Mouse (Mus musculus): ENCODE measurements around the gene Tinf2. TPM values are rescaled to one million over a fixed set of nuclear protein-coding genes. Genes with fewer than 3 reads are reported as not detected.

Gene Tinf2
- total RNA-seq (2021): 10 to 100 TPM; 14.8 to 19.7 TPM
- long read RNA-seq, experiment 1, partial matches to known transcripts: 2 of 14 reads
- long read RNA-seq, experiment 1, other reads (novel, unspliced or antisense): 9 of 14 reads
- long read RNA-seq, experiment 2, transcript Tinf2-201 (9 exons, 2,956 nt): major isoform, 9 of 14 reads
- long read RNA-seq, experiment 2, partial matches to known transcripts: 3 of 14 reads
- long read RNA-seq, experiment 2, other reads (novel, unspliced or antisense): 2 of 14 reads

DNA sequence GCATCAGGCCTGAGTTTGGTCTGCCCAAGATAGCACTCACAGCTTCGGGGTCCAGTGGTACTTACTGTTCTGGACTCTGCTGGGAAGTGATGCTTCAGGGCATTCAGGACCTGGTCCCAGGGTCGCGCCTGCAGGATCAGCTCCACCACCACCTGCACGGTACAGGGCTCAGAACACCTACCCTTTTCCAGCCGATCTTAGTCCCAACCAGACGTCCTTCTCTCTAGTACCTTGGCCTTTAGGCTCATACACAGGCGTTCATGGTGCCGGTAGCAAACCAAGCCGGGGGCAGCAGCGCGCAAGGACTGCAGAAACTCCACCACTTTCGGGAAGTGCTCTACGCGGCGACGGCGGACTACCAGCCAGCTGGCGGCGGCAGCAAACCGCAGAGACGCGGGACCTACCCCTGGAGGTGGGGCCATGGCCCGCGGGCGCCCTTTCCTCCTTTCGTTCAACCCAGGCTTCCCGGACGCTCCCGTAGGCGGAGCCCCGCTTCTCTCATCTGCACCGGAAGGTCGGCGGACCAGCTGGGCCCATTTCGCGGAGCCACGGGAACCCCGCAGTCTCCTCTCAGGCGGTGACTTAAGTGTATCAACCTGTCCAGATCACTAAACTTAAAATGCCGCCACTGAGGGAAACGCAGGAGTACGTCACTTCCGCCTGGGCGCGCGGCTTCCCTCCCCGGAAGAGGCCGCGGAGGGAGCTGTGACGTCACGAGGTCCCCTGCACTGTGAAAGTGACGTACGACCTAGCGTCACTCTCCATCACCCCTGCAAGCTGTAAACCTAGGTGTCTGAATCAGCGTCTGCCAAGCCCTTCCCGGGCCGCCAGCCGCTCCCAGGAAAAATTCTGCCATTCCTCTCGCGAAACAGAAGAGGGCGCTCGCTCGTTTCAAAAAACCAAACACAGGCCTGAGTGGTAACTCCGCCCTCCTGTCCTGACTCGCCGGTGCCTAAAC, at the start of gene Tinf2:
TSS of gene Tinf2 (minus strand) at position 661 of the 958 bp plus-strand sequence.
- DNase-seq (ENCODE audit: low spot score in 2 of 2): peak; percentile 97 to 98

DNA sequence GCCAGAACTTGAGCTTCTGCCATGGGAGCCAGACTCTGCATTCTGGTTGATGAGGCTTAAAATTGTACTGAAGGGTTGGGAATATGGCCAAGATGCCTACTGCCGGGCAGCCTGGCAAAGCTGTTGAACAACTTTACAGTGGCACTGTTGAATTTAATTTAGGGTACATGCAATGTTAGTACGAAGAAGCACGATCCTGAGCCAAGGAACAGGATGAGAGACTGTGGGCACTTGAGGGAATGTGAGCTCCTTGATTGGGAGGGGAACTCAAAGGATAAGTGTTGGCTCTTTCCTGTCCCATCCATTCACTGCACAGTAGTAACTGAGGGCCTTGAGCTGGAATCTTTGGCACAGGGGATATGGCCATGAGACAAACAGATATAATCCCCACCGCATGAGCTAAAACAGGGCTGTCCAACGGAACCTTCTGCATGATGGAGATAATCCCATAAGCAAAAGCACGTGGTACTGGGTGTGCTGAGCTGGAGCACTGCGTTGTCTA, 49.0 kb upstream of the Tinf2 start:
- DNase-seq (ENCODE audit: low spot score in 2 of 2): no peak

DNA sequence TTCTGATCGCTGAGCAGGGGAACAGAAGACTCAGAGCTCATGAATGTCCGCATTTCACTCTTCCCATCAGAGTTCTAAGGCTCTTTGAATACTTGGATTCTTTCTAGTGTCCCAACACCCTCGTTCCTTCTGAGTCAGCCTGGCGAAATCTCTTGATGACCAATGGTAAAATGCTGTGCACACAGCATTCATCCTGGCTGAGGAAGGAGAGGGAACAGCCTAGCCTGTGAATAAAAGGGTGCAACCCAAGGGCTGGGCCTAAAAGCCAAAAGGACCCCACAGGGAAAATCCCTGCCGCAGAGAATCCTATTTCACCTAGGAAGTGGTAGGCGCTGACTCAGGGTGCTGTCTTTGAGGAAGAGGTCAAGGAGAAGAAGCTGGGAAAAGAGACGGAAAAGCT, 48.5 kb upstream of the Tinf2 start:
- DNase-seq (ENCODE audit: low spot score in 2 of 2): no peak

GRCm38 (mm10) chr14:55727889-55728685, 46.5 kb upstream of the Tinf2 start:
- DNase-seq (ENCODE audit: low spot score in 2 of 2): no peak

- no peak for DNase-seq (ENCODE audit: low spot score in 2 of 2)
Observed at GRCm38 (mm10) chr14:55726261-55726660, 44.6 kb upstream of the Tinf2 start.

GRCm38 (mm10) chr14:55724411-55724871, 42.8 kb upstream of the Tinf2 start:
- no peak for DNase-seq (ENCODE audit: low spot score in 2 of 2)

DNA sequence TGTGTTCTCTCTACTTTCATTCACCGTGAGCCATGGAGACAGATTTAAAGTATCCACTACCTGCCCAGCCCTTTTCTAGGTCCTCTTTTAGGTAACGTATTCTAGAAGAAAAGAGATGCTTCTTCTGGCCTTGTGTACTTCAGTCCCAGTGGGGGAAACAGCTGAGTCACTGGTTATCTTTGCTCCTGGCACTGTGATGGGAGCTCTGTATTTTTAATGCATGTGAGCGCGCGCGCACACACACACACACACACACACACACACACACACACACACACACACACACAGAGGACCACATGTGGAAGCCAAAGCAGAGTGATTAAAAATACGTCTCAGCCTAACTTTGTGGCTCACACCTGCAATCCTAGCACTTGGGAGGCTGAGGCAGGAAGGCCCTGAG, 41.8 kb upstream of the Tinf2 start:
- no peak for DNase-seq (ENCODE audit: low spot score in 2 of 2)

DNA sequence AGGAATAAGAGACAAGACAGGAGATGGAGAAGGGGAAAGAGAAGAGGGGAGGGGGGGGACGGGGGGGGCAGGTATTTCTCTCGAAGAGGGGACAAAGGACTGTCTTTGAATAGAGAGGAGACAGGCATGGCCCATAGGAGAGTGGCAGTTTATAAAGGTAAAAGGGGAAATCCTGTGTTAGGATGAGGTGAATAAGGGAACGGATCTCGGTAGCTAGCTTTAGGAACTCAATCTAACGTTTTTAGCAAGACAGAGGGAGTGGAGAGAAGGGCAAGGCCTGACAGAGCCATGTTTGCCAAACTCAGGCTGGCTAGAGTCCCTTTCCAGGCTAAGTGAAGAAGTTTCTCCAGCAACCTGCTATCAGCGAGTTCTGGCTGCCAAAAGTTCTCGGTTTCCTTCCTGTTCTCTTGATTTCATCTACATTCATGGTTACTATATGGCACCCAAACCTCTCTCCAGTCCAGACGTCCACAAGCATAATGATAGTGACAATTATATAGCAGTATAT, 40.9 kb upstream of the Tinf2 start:
- no peak for DNase-seq (ENCODE audit: low spot score in 2 of 2)

DNA sequence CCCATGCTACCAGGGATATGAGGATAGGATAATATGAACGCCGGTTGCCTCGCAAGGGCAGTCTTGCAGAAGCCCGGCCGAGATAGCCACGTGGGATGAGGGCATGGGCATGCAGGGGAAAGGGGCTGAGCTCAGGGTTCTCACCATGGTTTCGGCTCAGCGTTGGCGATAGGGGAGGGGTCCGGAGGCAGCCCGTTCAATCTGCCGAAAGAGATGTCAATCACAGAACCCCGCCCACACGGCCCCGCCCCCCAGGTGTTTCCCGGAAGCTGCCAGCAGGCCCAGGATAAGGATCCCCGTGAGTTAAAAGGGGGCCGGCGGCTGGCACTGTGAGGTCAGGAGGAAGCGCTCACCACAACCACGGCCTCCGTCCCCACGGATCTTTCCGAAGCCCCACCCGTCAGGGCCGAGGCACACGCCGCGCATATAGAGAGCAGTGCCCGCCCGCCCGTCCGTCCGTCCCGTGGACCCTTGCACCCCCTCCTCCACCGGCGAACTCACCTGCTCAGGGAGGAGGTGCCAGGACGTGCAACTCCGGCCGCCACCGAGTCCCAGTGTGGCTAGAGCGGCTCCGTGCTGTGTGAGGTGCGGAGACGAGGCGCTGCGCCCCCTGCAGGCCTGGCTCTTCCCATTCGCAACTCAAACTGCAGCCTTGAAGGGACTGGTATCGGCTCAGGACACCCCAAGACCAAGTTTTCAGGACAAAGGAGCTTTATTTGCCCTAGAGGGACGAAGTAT, 40.2 kb upstream of the Tinf2 start, which contains the start of gene Rabggta:
TSS of gene Rabggta (minus strand) at position 564 of the 738 bp plus-strand sequence.
- peak; percentile 92 to 94 for DNase-seq (ENCODE audit: low spot score in 2 of 2)

GRCm38 (mm10) chr14:55721076-55721475, 39.5 kb upstream of the Tinf2 start:
- DNase-seq (ENCODE audit: low spot score in 2 of 2): no peak

GRCm38 (mm10) chr14:55720666-55721065, 39.0 kb upstream of the Tinf2 start:
- no peak for DNase-seq (ENCODE audit: low spot score in 2 of 2)

DNA sequence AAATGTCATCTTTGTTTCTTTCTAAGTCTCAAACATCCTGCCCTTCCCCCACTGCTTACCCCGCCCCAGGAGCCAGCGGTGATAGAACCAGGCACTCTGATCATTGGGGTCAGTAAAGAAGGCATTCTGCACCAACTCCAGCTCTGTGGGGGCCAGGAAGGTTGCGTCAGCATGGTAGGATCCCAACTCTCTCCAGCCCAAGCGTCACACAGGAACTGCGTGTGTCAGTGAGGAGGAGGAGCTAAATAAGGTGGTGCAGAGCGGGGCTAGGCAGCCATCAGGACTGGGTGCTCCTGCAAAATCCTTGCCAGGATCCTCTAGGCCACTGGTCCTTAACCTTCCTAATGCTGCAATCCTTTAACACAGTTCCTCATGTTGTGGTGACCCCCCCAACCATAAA, 38.1 kb upstream of the Tinf2 start:
- DNase-seq (ENCODE audit: low spot score in 2 of 2): peak in 1 of 2 experiments; percentile 9

GRCm38 (mm10) chr14:55716884-55717283, 35.3 kb upstream of the Tinf2 start:
- DNase-seq (ENCODE audit: low spot score in 2 of 2): no peak

DNA sequence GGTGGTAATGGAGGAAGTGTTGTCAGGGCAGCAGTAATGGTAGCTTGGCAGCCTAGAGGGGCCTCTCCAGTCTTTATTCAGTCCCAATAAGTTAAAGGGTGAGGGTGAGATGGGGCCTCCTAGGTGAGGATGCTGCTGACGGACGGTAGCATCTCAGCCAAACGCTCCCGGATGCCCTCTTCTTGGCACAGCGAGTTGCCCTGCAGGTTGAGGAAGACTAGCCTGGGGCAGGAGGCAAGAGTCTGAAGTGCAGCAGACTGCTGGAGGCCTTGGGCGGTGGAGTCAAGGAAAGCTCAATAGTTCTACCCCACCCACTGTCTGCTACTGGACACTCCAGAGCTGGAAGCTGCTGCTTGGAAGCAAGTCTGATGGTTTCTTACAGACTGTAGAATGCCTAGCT, 34.7 kb upstream of the Tinf2 start:
- no peak for DNase-seq (ENCODE audit: low spot score in 2 of 2)

DNA sequence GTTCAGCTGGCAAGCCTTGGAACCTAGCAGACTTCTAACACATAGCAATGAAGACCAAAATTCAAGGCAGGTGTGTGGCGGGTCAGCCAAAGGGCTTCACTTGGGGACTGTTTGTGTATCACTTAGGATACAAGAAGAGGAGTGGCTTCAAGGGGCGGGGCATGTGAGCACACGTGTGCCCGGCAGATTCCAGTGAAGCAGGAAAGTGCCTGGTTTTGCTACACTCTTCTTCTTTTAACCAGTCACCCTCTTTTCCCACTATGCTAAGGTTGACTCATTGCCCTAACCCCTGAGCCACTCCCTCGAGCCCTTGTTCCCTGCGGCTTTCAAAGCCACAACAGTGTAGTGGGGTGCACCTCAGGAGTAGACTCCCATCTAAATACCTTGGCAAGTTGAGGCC, 33.3 kb upstream of the Tinf2 start:
- DNase-seq (ENCODE audit: low spot score in 2 of 2): no peak

GRCm38 (mm10) chr14:55713729-55714122, 32.1 kb upstream of the Tinf2 start, which contains the start of gene Tgm1:
Tgm1 (minus strand) TSS chr14:55713926.
- DNase-seq (ENCODE audit: low spot score in 2 of 2): no peak

GRCm38 (mm10) chr14:55713007-55713728, 31.5 kb upstream of the Tinf2 start:
- no peak for DNase-seq (ENCODE audit: low spot score in 2 of 2)

GRCm38 (mm10) chr14:55711786-55712185, 30.2 kb upstream of the Tinf2 start:
- no peak for DNase-seq (ENCODE audit: low spot score in 2 of 2)

DNA sequence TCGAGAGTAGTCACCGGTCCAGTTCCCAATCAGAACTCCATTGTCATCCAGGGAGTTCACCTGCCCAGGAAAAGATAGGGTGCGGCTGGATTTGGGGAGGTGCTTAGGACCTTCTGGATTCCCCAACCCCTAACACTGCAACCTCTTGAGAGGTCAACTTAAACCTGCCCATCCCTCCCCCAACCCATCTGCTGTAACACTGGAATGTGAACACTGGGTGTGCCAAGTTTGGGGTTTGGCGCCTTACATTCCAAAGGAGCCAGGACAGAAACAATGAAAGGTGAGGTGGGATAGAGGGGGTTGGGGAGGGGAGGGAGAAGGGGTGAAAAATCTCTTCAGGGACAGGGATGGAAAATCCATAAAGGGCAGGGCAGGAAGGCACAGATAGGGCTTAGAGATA, 27.9 kb upstream of the Tinf2 start:
- DNase-seq (ENCODE audit: low spot score in 2 of 2): no peak

All from left cerebral cortex, adult 18-20 months (tissue).